Mouse (Mus musculus) stomach, embryonic 14.5 days (tissue): ENCODE data around the gene Ms4a3. TPM values are rescaled to one million over a fixed set of nuclear protein-coding genes. Genes with fewer than 3 reads are reported as not detected.

ENCODE experiments used
- ATAC-seq: fragments of 200-750 bp; cut with Nextera tagmentation; 2 replicates; pipeline ENCODE4 v1.8.0; 2017; ENCODE audit warnings: low read depth, moderate TSS enrichment; ENCODE audit not compliant: insufficient number of reproducible peaks, insufficient read depth, low FRiP score
- H3K27ac ChIP-seq: fragments of 300-500 bp; sonication (generic); 2 replicates; pipeline ENCODE4 v1.5.1; 2014; ENCODE audit warnings: mild to moderate bottlenecking, low read length, moderate library complexity, mixed read lengths
- H3K27me3 ChIP-seq: fragments of 300-500 bp; sonication (generic); 2 replicates; pipeline ENCODE4 v1.6.1; 2014; ENCODE audit warnings: low read length, control low read depth, mixed read lengths; ENCODE audit not compliant: control insufficient read depth, insufficient read depth
- H3K36me3 ChIP-seq: fragments of 300-500 bp; sonication (generic); 2 replicates; pipeline ENCODE4 v1.6.1; 2014; ENCODE audit warnings: mild to moderate bottlenecking, control low read depth, low read length, moderate library complexity, mixed read lengths; ENCODE audit not compliant: control insufficient read depth, insufficient read depth
- H3K4me1 ChIP-seq: fragments of 300-500 bp; sonication (generic); 2 replicates; pipeline ENCODE4 v1.6.1; 2014; ENCODE audit warnings: low read length, control low read depth, mixed read lengths; ENCODE audit not compliant: control insufficient read depth, insufficient read depth
- H3K4me2 ChIP-seq: fragments of 300-500 bp; sonication (generic); replicated peaks from 2 replicates; pipeline ENCODE4 v1.6.1; 2014; ENCODE audit warnings: low read depth, low read length, control low read depth
- H3K4me3 ChIP-seq: fragments of 300-500 bp; sonication (generic); 2 replicates; pipeline ENCODE4 v1.5.1; 2014; ENCODE audit warnings: low read depth, low read length, control low read depth
- H3K9ac ChIP-seq: fragments of 300-500 bp; sonication (generic); replicated peaks from 2 replicates; pipeline ENCODE4 v1.6.1; 2014; ENCODE audit warnings: low read depth, mild to moderate bottlenecking, control low read depth, low read length, moderate library complexity, mixed read lengths
- H3K9me3 ChIP-seq: fragments of 300-500 bp; sonication (generic); 2 replicates; pipeline ENCODE4 v1.6.1; 2016; ENCODE audit warnings: low read depth, low read length, control low read depth; ENCODE audit not compliant: control insufficient read depth
- WGBS: fragments of 180-500 bp; shearing (Covaris S2); extraction: QIAGEN DNeasy Blood & Tissue Kit; methylation state at CpG from one replicate; pipeline ENCODE4 v1.1.7; 2014; 5-methylcytosine and 5-hydroxymethylcytosine counted together
- polyA plus RNA-seq: library from polyadenylated mRNA; unstranded; fragments of >200 nt; fragmentation: Nextera tagmentation; extraction: Ambion mirVana; gene quantifications from 2 replicates; pipeline ENCODE4 v1.2.1, GENCODE M21; 2014

Gene Ms4a3
- polyA plus RNA-seq, 1 experiment from 2014 or later, result 0.43 TPM

DNA sequence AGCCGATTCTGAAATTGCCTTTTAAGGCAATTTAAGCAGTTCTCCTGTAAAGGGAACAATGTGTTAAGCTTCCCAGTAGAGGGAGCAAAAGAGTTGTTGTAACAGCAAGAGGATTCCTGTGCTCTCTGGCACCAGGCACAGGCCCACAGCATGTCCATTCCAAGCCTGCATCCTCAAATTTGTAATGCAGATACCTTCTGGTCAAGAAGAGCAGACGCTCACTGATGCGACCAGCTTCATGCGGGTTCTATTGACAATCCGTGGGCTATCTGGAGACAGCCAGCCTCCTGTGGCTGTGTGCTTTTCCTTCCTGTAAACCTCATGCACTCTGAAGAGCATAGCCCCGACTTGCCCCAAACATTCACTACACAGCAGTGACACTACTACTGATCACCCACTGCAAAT, 29.1 kb downstream of the Ms4a3 start:
- Histone ChIP-seq H3K9ac (no peak overlapping the region), H3K36me3 (no peaks in the 10 kb centered on the region), H3K9me3 (no peaks in the 10 kb centered on the region), H3K4me2 (no peak overlapping the region), H3K4me3 (no peak overlapping the region), H3K4me1 (no peaks in the 10 kb centered on the region), H3K27me3 (no peaks in the 10 kb centered on the region), H3K27ac (0 out of 2 replicates have a peak overlapping the region, but pooled peaks have one; percentile 0)
- peak; percentile 65; the same call in 1 of the 2 replicates for ATAC-seq
- WGBS, result 13% methylated on average over 6 of the region's 6 CpGs

- 12% methylated on average over 1 of the region's 1 CpGs for WGBS
- no peak for ATAC-seq
Measured at GRCm38 (mm10) chr19:11608172-11608571, 32.5 kb downstream of the Ms4a3 start.

GRCm38 (mm10) chr19:11604603-11605002, 36.0 kb downstream of the Ms4a3 start, which contains the start of gene Ms4a6d:
Gene Ms4a6d, minus strand, starts transcription at chr19:11604849.
- Histone ChIP-seq H3K4me1 (no peaks in the 10 kb centered on the region), H3K27me3 (no peaks in the 10 kb centered on the region), H3K4me2 (no peak within 1 kb of the TSS), H3K27ac (no peak within 1 kb of the TSS), H3K36me3 (no peaks in the 10 kb centered on the region), H3K4me3 (no peak within 1 kb of the TSS), H3K9ac (no peak within 1 kb of the TSS), H3K9me3 (no peaks in the 10 kb centered on the region)
- ATAC-seq, result no peak
- WGBS, result 83% methylated on average over 2 of the region's 2 CpGs

More at GRCm38 (mm10) chr19:11608172-11608571, 32.5 kb downstream of the Ms4a3 start:
- no peak overlapping the region for H3K27ac ChIP-seq
- no peak overlapping the region for H3K4me2 ChIP-seq
- no peak overlapping the region for H3K9ac ChIP-seq
- H3K4me1 ChIP-seq, result no peaks in the 10 kb centered on the region
- H3K4me3 ChIP-seq, result no peak overlapping the region
- H3K27me3 ChIP-seq, result no peaks in the 10 kb centered on the region
- H3K9me3 ChIP-seq, result no peaks in the 10 kb centered on the region
- H3K36me3 ChIP-seq, result no peaks in the 10 kb centered on the region

DNA sequence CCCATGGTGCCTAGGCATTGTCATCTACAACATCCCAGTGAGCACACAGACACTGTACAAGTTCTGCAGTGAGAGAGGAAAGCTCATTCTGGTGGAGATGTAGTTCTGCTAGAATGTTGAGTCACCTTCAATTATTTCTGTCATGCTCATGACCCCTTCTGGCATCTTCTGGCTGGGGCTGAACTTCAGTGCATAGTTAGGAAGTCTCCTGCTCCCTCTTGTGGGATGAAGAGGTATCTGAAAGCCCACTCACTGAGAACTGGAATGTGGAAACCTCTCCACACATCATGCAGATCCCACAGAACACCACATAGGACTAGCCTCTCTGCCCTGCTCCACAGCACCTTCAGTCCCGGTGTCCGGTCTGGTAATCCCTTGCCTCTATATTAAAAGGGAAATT, 38.6 kb downstream of the Ms4a3 start:
- WGBS, result 85% methylated on average over 2 of the region's 2 CpGs
- no peak overlapping the region for H3K4me2 ChIP-seq
- ATAC-seq, result no peak
- H3K36me3 ChIP-seq, result no peaks in the 10 kb centered on the region
- H3K9ac ChIP-seq, result no peak overlapping the region
- H3K27me3 ChIP-seq, result no peaks in the 10 kb centered on the region
- H3K4me3 ChIP-seq, result no peak overlapping the region
- H3K27ac ChIP-seq, result no peak overlapping the region
- H3K4me1 ChIP-seq, result no peaks in the 10 kb centered on the region
- H3K9me3 ChIP-seq, result no peaks in the 10 kb centered on the region

DNA sequence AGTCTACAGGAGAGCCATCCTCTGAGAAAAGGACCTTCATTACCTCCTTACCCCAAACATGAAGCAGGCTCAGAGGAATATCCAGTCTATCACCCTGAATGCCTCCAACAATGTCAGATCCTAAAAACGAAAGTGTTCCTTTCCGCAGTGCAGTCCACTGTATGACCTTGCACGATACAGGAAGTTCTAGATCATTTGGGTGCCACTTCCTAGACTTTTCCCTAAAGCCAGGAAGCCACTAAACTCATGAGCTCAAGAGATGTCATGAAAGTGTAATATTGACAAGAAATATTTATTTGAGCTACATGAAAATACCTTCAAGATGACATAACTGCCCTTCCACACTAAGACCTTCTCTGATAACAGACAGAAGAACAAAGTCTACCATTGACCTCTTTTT, 39.3 kb downstream of the Ms4a3 start:
- Histone ChIP-seq H3K27ac (no peak overlapping the region), H3K4me2 (no peak overlapping the region), H3K4me1 (no peaks in the 10 kb centered on the region), H3K36me3 (no peaks in the 10 kb centered on the region), H3K4me3 (no peak overlapping the region), H3K9me3 (no peaks in the 10 kb centered on the region), H3K27me3 (no peaks in the 10 kb centered on the region), H3K9ac (no peak overlapping the region)
- no peak for ATAC-seq
- 91% methylated on average over 3 of the region's 3 CpGs for WGBS

GRCm38 (mm10) chr19:11589891-11590449, 50.7 kb downstream of the Ms4a3 start:
- ATAC-seq, result no peak
- no peaks in the 10 kb centered on the region for H3K9me3 ChIP-seq
- no peak overlapping the region for H3K4me3 ChIP-seq
- no peak overlapping the region for H3K9ac ChIP-seq
- no peak overlapping the region for H3K4me2 ChIP-seq
- 63% methylated on average over 2 of the region's 2 CpGs for WGBS
- no peaks in the 10 kb centered on the region for H3K27me3 ChIP-seq
- no peak overlapping the region for H3K27ac ChIP-seq
- H3K4me1 ChIP-seq, result no peaks in the 10 kb centered on the region
- H3K36me3 ChIP-seq, result no peaks in the 10 kb centered on the region

DNA sequence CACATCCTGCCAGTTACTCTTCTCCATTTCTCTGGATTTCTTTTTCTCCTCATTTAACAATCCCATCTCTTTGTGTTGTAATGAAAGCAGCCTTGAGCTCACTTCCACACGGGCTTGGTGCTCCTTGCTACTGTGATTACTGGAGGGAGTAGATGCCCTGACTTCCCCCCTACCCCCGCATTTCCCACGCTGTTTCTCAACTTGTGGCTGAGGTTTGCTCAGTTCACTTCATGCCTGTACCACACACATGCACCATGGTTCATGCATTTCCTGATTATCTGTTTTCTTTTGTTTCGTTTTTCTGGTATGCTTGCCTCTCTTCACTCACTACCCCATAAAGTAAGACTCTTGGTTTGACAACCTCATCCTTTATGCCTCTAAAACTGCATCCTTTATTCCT, 51.4 kb downstream of the Ms4a3 start:
- ATAC-seq, result no peak
- Histone ChIP-seq H3K36me3 (no peaks in the 10 kb centered on the region), H3K4me2 (no peak overlapping the region), H3K9ac (no peak overlapping the region), H3K27me3 (no peaks in the 10 kb centered on the region), H3K27ac (no peak overlapping the region), H3K9me3 (no peaks in the 10 kb centered on the region), H3K4me1 (no peaks in the 10 kb centered on the region), H3K4me3 (no peak overlapping the region)
- 75% methylated on average over 4 of the region's 4 CpGs for WGBS
